22 mouse cellular contexts compared by ENCODE assay signal in the genomic region with DNA sequence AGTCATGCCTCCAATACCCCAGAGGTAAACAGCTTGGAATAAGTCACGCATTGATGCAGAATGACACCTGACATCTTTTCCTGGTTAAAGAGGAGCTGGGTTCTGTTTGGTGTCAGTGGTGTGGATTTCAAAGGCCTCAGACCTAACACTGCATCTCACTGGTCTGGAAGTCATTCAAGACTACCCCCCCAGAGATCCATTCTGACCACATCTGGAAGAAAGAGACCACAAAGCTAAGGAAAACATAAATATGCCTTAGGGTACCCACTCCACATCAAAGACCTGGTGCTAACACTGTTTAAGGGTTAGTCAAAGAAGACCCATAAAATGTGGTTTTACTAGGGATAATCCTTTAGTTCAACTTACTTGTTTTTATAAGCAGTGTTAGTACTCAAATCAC.
A peak's percentile ranks its signal among the peaks of the same experiment; 100 is the strongest.
DNase-seq lines count a peak whose midpoint lies in the region; ATAC-seq and TF ChIP-seq lines count a peak whose summit lies in the region.
"Had no signal": no experiment of that assay in that cellular context is flagged by ENCODE, and none has a peak within 500 bp of the region (broad histone marks: within the 10 kb centered on the region; RNA-seq: fewer than 3 reads in every experiment).

No protein-coding gene starts in this region.

- no peak overlapping the region for H3K9ac ChIP-seq in heart, embryonic 15.5 days
- no peak overlapping the region for H3K9ac ChIP-seq in limb, embryonic 11.5 days (ENCODE audit: low read length)
- no peak overlapping the region for H3K9ac ChIP-seq in forebrain, embryonic 11.5 days (ENCODE audit: low read length)
- H3K9ac ChIP-seq: forebrain, embryonic 13.5 days; intestine, embryonic 15.5 days; liver, embryonic 12.5 days; neural tube, embryonic 15.5 days had no signal

- H3K4me3 ChIP-seq in heart, embryonic 15.5 days: no peak overlapping the region
- H3K4me3 ChIP-seq in embryonic facial prominence, embryonic 10.5 days: no peak overlapping the region
- no peak overlapping the region for H3K4me3 ChIP-seq in limb, embryonic 11.5 days (ENCODE audit: low read depth, low read length)
- no peak overlapping the region for H3K4me3 ChIP-seq in forebrain, embryonic 11.5 days (ENCODE audit: low read depth, low read length)
- no peak overlapping the region for H3K4me3 ChIP-seq in cerebellum, adult 2 months (replicated peaks; ENCODE audit: insufficient read depth, low read depth, low read length)
- H3K4me3 ChIP-seq: erythroblast, embryonic 14.5 days; forebrain, embryonic 13.5 days; hindbrain, embryonic 10.5 days; intestine, embryonic 15.5 days; liver, embryonic 12.5 days; midbrain, embryonic 10.5 days; neural tube, embryonic 15.5 days had no signal

- no peak for DNase-seq in heart, adult 18-20 months
- peak; percentile 51 for DNase-seq in embryo, embryonic 10.5 days (ENCODE audit: low spot score)
- peak; percentile 54 for DNase-seq in embryonic facial prominence, embryonic 10.5 days (ENCODE audit: low spot score)
- no peak for DNase-seq in limb, embryonic 11.5 days (ENCODE audit: low spot score)
- no peak for DNase-seq in forebrain, embryonic 11.5 days (ENCODE audit: low spot score)
- DNase-seq in cerebellum, adult 2 months: no peak
- DNase-seq: adrenal gland, adult 8-10 months; cerebellum, adult 11-12 months; cerebellum, postnatal 14 days; left cerebral cortex, postnatal 4 days; lung, postnatal 10 days had no signal

- peak overlapping the region; percentile 22; the same call in 1 of the 2 replicates for H3K27ac ChIP-seq in heart, embryonic 15.5 days
- peak overlapping the region; percentile 44; the same call in 1 of the 2 replicates for H3K27ac ChIP-seq in embryonic facial prominence, embryonic 10.5 days (replicated peaks)
- no peak overlapping the region for H3K27ac ChIP-seq in limb, embryonic 11.5 days (replicated peaks; ENCODE audit: low read depth, low read length)
- no peak overlapping the region for H3K27ac ChIP-seq in forebrain, embryonic 11.5 days (ENCODE audit: low read depth, low read length)
- H3K27ac ChIP-seq in cerebellum, adult 2 months (ENCODE audit: insufficient read depth, low read length): no peak overlapping the region
- H3K27ac ChIP-seq: forebrain, embryonic 13.5 days; hindbrain, embryonic 10.5 days; liver, embryonic 12.5 days; midbrain, embryonic 10.5 days; neural tube, embryonic 15.5 days had no signal

- H3K4me1 ChIP-seq in heart, embryonic 15.5 days (replicated peaks): peaks cover 43% of the 10 kb centered on the region
- peaks cover 82% of the 10 kb centered on the region for H3K4me1 ChIP-seq in embryonic facial prominence, embryonic 10.5 days
- peaks cover 31% of the 10 kb centered on the region for H3K4me1 ChIP-seq in limb, embryonic 11.5 days (ENCODE audit: control insufficient read depth, insufficient read depth, low read length)
- H3K4me1 ChIP-seq in forebrain, embryonic 11.5 days (replicated peaks; ENCODE audit: control insufficient read depth, insufficient read depth, low read length): 0 out of 2 replicates have a peak, but pooled peaks cover 4% of the 10 kb centered on the region
- H3K4me1 ChIP-seq in cerebellum, adult 2 months (ENCODE audit: control insufficient read depth, insufficient read depth, low read length): peaks cover 27% of the 10 kb centered on the region

- WGBS in heart, embryonic 15.5 days: 100% methylated on average over 1 of the region's 1 CpGs
- WGBS in embryonic facial prominence, embryonic 10.5 days: 33% methylated on average over 1 of the region's 1 CpGs
- WGBS in limb, embryonic 11.5 days: 34% methylated on average over 1 of the region's 1 CpGs
- WGBS in forebrain, embryonic 11.5 days: 83% methylated on average over 1 of the region's 1 CpGs
- 96% methylated on average over 1 of the region's 1 CpGs for WGBS in cerebellum, adult 2 months

- no peak overlapping the region for H3K4me2 ChIP-seq in heart, embryonic 15.5 days
- H3K4me2 ChIP-seq in limb, embryonic 11.5 days (ENCODE audit: low read depth, severe bottlenecking): no peak overlapping the region
- no peak overlapping the region for H3K4me2 ChIP-seq in forebrain, embryonic 11.5 days (ENCODE audit: low read depth, low read length, severe bottlenecking)
- H3K4me2 ChIP-seq: forebrain, embryonic 13.5 days; intestine, embryonic 15.5 days; liver, embryonic 12.5 days; neural tube, embryonic 15.5 days had no signal

- H3K27me3 ChIP-seq in heart, embryonic 15.5 days: no peaks in the 10 kb centered on the region
- H3K27me3 ChIP-seq in embryonic facial prominence, embryonic 10.5 days (replicated peaks; ENCODE audit: low read depth, poor library complexity, severe bottlenecking): no peaks in the 10 kb centered on the region
- H3K27me3 ChIP-seq in limb, embryonic 11.5 days (ENCODE audit: control insufficient read depth, insufficient read depth, low read length): 0 out of 2 replicates have a peak, but pooled peaks cover 2% of the 10 kb centered on the region
- H3K27me3 ChIP-seq in forebrain, embryonic 11.5 days (ENCODE audit: control insufficient read depth, insufficient read depth, low read length): peaks cover 7% of the 10 kb centered on the region; the same call in 1 of the 2 replicates
- H3K27me3 ChIP-seq in cerebellum, adult 2 months (ENCODE audit: control insufficient read depth, insufficient read depth, low read length): no peaks in the 10 kb centered on the region
- H3K27me3 ChIP-seq: CH12.LX; intestine, embryonic 15.5 days; liver, embryonic 12.5 days; neural tube, embryonic 15.5 days had no signal

- TF ChIP-seq CTCF in cerebellum, adult 2 months (IDR thresholded peaks at IDR 0.05; ENCODE audit: borderline replicate concordance, insufficient read depth, low read depth, low read length): no peak

- H3K9me3 ChIP-seq in heart, embryonic 15.5 days (replicated peaks): no peaks in the 10 kb centered on the region
- no peaks in the 10 kb centered on the region for H3K9me3 ChIP-seq in embryonic facial prominence, embryonic 10.5 days
- H3K9me3 ChIP-seq in limb, embryonic 11.5 days (ENCODE audit: control insufficient read depth, low read length): no peaks in the 10 kb centered on the region
- H3K9me3 ChIP-seq in forebrain, embryonic 11.5 days (ENCODE audit: control insufficient read depth, low read length): no peaks in the 10 kb centered on the region
- H3K9me3 ChIP-seq: forebrain, embryonic 13.5 days; G1E; hindbrain, embryonic 10.5 days; intestine, embryonic 15.5 days; liver, embryonic 12.5 days; midbrain, embryonic 10.5 days; neural tube, embryonic 15.5 days had no signal

- H3K36me3 ChIP-seq in heart, embryonic 15.5 days: no peaks in the 10 kb centered on the region
- H3K36me3 ChIP-seq in embryonic facial prominence, embryonic 10.5 days (replicated peaks): no peaks in the 10 kb centered on the region
- no peaks in the 10 kb centered on the region for H3K36me3 ChIP-seq in limb, embryonic 11.5 days (ENCODE audit: control insufficient read depth, insufficient read depth, low read length)
- H3K36me3 ChIP-seq in forebrain, embryonic 11.5 days (ENCODE audit: control insufficient read depth, insufficient read depth, low read length): no peaks in the 10 kb centered on the region
- H3K36me3 ChIP-seq: hindbrain, embryonic 10.5 days; intestine, embryonic 15.5 days; liver, embryonic 12.5 days; midbrain, embryonic 10.5 days; neural tube, embryonic 15.5 days had no signal

- TF ChIP-seq POLR2A in cerebellum, adult 2 months (IDR thresholded peaks at IDR 0.05; ENCODE audit: borderline replicate concordance, insufficient read depth, low read length): no peak

- no peak for ATAC-seq in heart, embryonic 15.5 days (replicated peaks; ENCODE audit: insufficient number of reproducible peaks, insufficient read depth, low FRiP score, low read depth)
- ATAC-seq in limb, embryonic 11.5 days (ENCODE audit: insufficient number of reproducible peaks, low FRiP score, low TSS enrichment, low read depth): 0 out of 2 replicates have a peak, but pooled peaks have one; percentile 55
- ATAC-seq in forebrain, embryonic 11.5 days (replicated peaks; ENCODE audit: low FRiP score): no peak
- ATAC-seq: forebrain, embryonic 13.5 days; hindbrain, embryonic 16.5 days; intestine, embryonic 15.5 days; liver, embryonic 12.5 days had no signal

Comparison
In these comparisons a context has a peak if more than half of its experiments do, and no peak if none do; other contexts are left out.
1. H3K27ac ChIP-seq: peak in heart, embryonic 15.5 days (single experiment) and embryonic facial prominence, embryonic 10.5 days (single experiment); none in limb, embryonic 11.5 days (single experiment), forebrain, embryonic 11.5 days (single experiment) and cerebellum, adult 2 months (single experiment).
2. DNase-seq: peak in embryo, embryonic 10.5 days (single experiment) and embryonic facial prominence, embryonic 10.5 days (single experiment); none in heart, adult 18-20 months (0 of 2), limb, embryonic 11.5 days (single experiment), forebrain, embryonic 11.5 days (single experiment) and cerebellum, adult 2 months (0 of 2).